Mouse (Mus musculus) lung, embryonic 15.5 days (tissue): Measurements from ENCODE around the gene Dnase1l3. TPM values are rescaled to one million over a fixed set of nuclear protein-coding genes. Genes with fewer than 3 reads are reported as not detected.

Source experiments
- ATAC-seq: fragments of 200-750 bp; cut with Nextera tagmentation; 2 replicates; pipeline ENCODE4 v1.8.0; 2017; ENCODE audit warnings: moderate number of reproducible peaks, borderline replicate concordance; ENCODE audit not compliant: low FRiP score, low TSS enrichment; ENCODE audit errors: extremely low read depth
- H3K27ac ChIP-seq: fragments of 300-500 bp; sonication (generic); 2 replicates; pipeline ENCODE4 v1.5.1; 2015; ENCODE audit warnings: moderate library complexity, mild to moderate bottlenecking, inconsistent platforms
- H3K27me3 ChIP-seq: fragments of 300-500 bp; sonication (generic); 2 replicates; pipeline ENCODE4 v1.6.1; 2015; ENCODE audit warnings: inconsistent platforms
- H3K36me3 ChIP-seq: fragments of 300-500 bp; sonication (generic); 2 replicates; pipeline ENCODE4 v1.6.1; 2015; ENCODE audit warnings: inconsistent platforms
- H3K4me1 ChIP-seq: fragments of 300-500 bp; sonication (generic); 2 replicates; pipeline ENCODE4 v1.6.1; 2015; ENCODE audit warnings: inconsistent platforms
- H3K4me2 ChIP-seq: fragments of 300-500 bp; sonication (generic); 2 replicates; pipeline ENCODE4 v1.6.1; 2015; ENCODE audit warnings: inconsistent platforms, mild to moderate bottlenecking, moderate library complexity
- H3K4me3 ChIP-seq: fragments of 300-500 bp; sonication (generic); 2 replicates; pipeline ENCODE4 v1.5.1; 2015; ENCODE audit warnings: mild to moderate bottlenecking, inconsistent platforms
- H3K9ac ChIP-seq: fragments of 300-500 bp; sonication (generic); 2 replicates; pipeline ENCODE4 v1.6.1; 2015; ENCODE audit warnings: inconsistent platforms
- H3K9me3 ChIP-seq: fragments of 300-500 bp; sonication (generic); 2 replicates; pipeline ENCODE4 v1.6.1; 2016; ENCODE audit warnings: inconsistent platforms
- whole genome bisulfite sequencing: fragments of 180-500 bp; shearing (Covaris S2); methylation state at CpG from one replicate; pipeline ENCODE4 v1.1.7; 2015; 5-methylcytosine and 5-hydroxymethylcytosine counted together
- polyA plus RNA-seq: library from polyadenylated mRNA; unstranded; fragments of >200 nt; fragmentation: Nextera tagmentation; extraction: Ambion mirVana; gene quantifications from 2 replicates; pipeline ENCODE4 v1.2.1, GENCODE M21; 2015

The Dnase1l3 gene
- polyA plus RNA-seq, 1 experiment from 2014 or later, result 0.31 TPM

- Histone ChIP-seq H3K4me3 (no peak overlapping the region), H3K4me2 (no peak overlapping the region), H3K9ac (no peak overlapping the region), H3K9me3 (no peaks in the 10 kb centered on the region), H3K4me1 (no peaks in the 10 kb centered on the region), H3K27ac (no peak overlapping the region), H3K36me3 (no peaks in the 10 kb centered on the region), H3K27me3 (no peaks in the 10 kb centered on the region)
- ATAC-seq, result no peak
- 50% methylated on average over 4 of the region's 4 CpGs for WGBS
Measured at GRCm38 (mm10) chr14:8030535-8030934, 36.2 kb upstream of the Dnase1l3 start.

GRCm38 (mm10) chr14:8029752-8030151, 35.4 kb upstream of the Dnase1l3 start:
- 62% methylated on average over 1 of the region's 1 CpGs for WGBS
- Histone ChIP-seq H3K4me3 (no peak overlapping the region), H3K9me3 (no peaks in the 10 kb centered on the region), H3K4me2 (no peak overlapping the region), H3K27me3 (no peaks in the 10 kb centered on the region), H3K36me3 (no peaks in the 10 kb centered on the region), H3K27ac (no peak overlapping the region), H3K9ac (no peak overlapping the region), H3K4me1 (no peaks in the 10 kb centered on the region)
- no peak for ATAC-seq

GRCm38 (mm10) chr14:8028086-8028485, 33.7 kb upstream of the Dnase1l3 start:
- no peaks in the 10 kb centered on the region for H3K27me3 ChIP-seq
- no peaks in the 10 kb centered on the region for H3K9me3 ChIP-seq
- no peak overlapping the region for H3K4me2 ChIP-seq
- no peaks in the 10 kb centered on the region for H3K4me1 ChIP-seq
- ATAC-seq, result no peak
- H3K4me3 ChIP-seq, result no peak overlapping the region
- no peak overlapping the region for H3K27ac ChIP-seq
- WGBS, result 82% methylated on average over 5 of the region's 5 CpGs
- H3K9ac ChIP-seq, result no peak overlapping the region
- H3K36me3 ChIP-seq, result no peaks in the 10 kb centered on the region

- 79% methylated on average over 10 of the region's 10 CpGs for WGBS
- no peak overlapping the region for H3K27ac ChIP-seq
- no peak overlapping the region for H3K4me3 ChIP-seq
- H3K9me3 ChIP-seq, result no peaks in the 10 kb centered on the region
- no peak overlapping the region for H3K4me2 ChIP-seq
- no peaks in the 10 kb centered on the region for H3K4me1 ChIP-seq
- no peaks in the 10 kb centered on the region for H3K36me3 ChIP-seq
- no peak overlapping the region for H3K9ac ChIP-seq
- H3K27me3 ChIP-seq, result no peaks in the 10 kb centered on the region
- no peak for ATAC-seq
Measured at GRCm38 (mm10) chr14:8026769-8027531, 32.6 kb upstream of the Dnase1l3 start.

- no peak overlapping the region for H3K9ac ChIP-seq
- no peak for ATAC-seq
- no peaks in the 10 kb centered on the region for H3K27me3 ChIP-seq
- 88% methylated on average over 10 of the region's 10 CpGs for WGBS
- H3K27ac ChIP-seq, result no peak overlapping the region
- H3K36me3 ChIP-seq, result no peaks in the 10 kb centered on the region
- no peaks in the 10 kb centered on the region for H3K4me1 ChIP-seq
- H3K9me3 ChIP-seq, result no peaks in the 10 kb centered on the region
- H3K4me2 ChIP-seq, result no peak overlapping the region
- no peak overlapping the region for H3K4me3 ChIP-seq
Measured at GRCm38 (mm10) chr14:8024936-8025335, 30.6 kb upstream of the Dnase1l3 start.

GRCm38 (mm10) chr14:8024469-8024868, 30.1 kb upstream of the Dnase1l3 start:
- H3K4me1 ChIP-seq, result no peaks in the 10 kb centered on the region
- no peak overlapping the region for H3K4me3 ChIP-seq
- no peaks in the 10 kb centered on the region for H3K9me3 ChIP-seq
- no peak overlapping the region for H3K9ac ChIP-seq
- no peak for ATAC-seq
- no peak overlapping the region for H3K4me2 ChIP-seq
- WGBS, result 49% methylated on average over 6 of the region's 6 CpGs
- no peaks in the 10 kb centered on the region for H3K27me3 ChIP-seq
- no peak overlapping the region for H3K27ac ChIP-seq
- H3K36me3 ChIP-seq, result no peaks in the 10 kb centered on the region

- Histone ChIP-seq H3K27ac (no peak overlapping the region), H3K9ac (no peak overlapping the region), H3K36me3 (no peaks in the 10 kb centered on the region), H3K27me3 (no peaks in the 10 kb centered on the region), H3K9me3 (no peaks in the 10 kb centered on the region), H3K4me1 (no peaks in the 10 kb centered on the region), H3K4me3 (no peak overlapping the region), H3K4me2 (no peak overlapping the region)
- no peak for ATAC-seq
- 80% methylated on average over 7 of the region's 7 CpGs for WGBS
Measured at GRCm38 (mm10) chr14:8020546-8020945, 26.2 kb upstream of the Dnase1l3 start.

GRCm38 (mm10) chr14:8020011-8020410, 25.6 kb upstream of the Dnase1l3 start:
- H3K4me1 ChIP-seq, result no peaks in the 10 kb centered on the region
- H3K27me3 ChIP-seq, result no peaks in the 10 kb centered on the region
- H3K36me3 ChIP-seq, result no peaks in the 10 kb centered on the region
- H3K9me3 ChIP-seq, result no peaks in the 10 kb centered on the region
- no peak for ATAC-seq
- no peak overlapping the region for H3K9ac ChIP-seq
- no peak overlapping the region for H3K27ac ChIP-seq
- 97% methylated on average over 1 of the region's 1 CpGs for WGBS
- no peak overlapping the region for H3K4me2 ChIP-seq
- no peak overlapping the region for H3K4me3 ChIP-seq

GRCm38 (mm10) chr14:8016951-8017350, 22.6 kb upstream of the Dnase1l3 start:
- no peaks in the 10 kb centered on the region for H3K4me1 ChIP-seq
- no peak overlapping the region for H3K27ac ChIP-seq
- no peak overlapping the region for H3K4me3 ChIP-seq
- WGBS, result 78% methylated on average over 1 of the region's 1 CpGs
- H3K27me3 ChIP-seq, result no peaks in the 10 kb centered on the region
- no peaks in the 10 kb centered on the region for H3K36me3 ChIP-seq
- H3K9me3 ChIP-seq, result no peaks in the 10 kb centered on the region
- no peak overlapping the region for H3K9ac ChIP-seq
- H3K4me2 ChIP-seq, result no peak overlapping the region
- ATAC-seq, result no peak

- Histone ChIP-seq H3K27me3 (no peaks in the 10 kb centered on the region), H3K9me3 (no peaks in the 10 kb centered on the region), H3K36me3 (no peaks in the 10 kb centered on the region), H3K27ac (no peak overlapping the region), H3K4me3 (no peak overlapping the region), H3K9ac (no peak overlapping the region), H3K4me1 (no peaks in the 10 kb centered on the region), H3K4me2 (no peak overlapping the region)
- no peak for ATAC-seq
- WGBS, result 74% methylated on average over 6 of the region's 6 CpGs
Measured at GRCm38 (mm10) chr14:8016276-8016675, 21.9 kb upstream of the Dnase1l3 start.

- Histone ChIP-seq H3K36me3 (no peaks in the 10 kb centered on the region), H3K27me3 (no peaks in the 10 kb centered on the region), H3K4me3 (no peak overlapping the region), H3K4me2 (no peak overlapping the region), H3K4me1 (no peaks in the 10 kb centered on the region), H3K9ac (no peak overlapping the region), H3K9me3 (no peaks in the 10 kb centered on the region), H3K27ac (no peak overlapping the region)
- WGBS, result 86% methylated on average over 6 of the region's 6 CpGs
- ATAC-seq, result no peak
Measured at GRCm38 (mm10) chr14:8015756-8016155, 21.4 kb upstream of the Dnase1l3 start.

GRCm38 (mm10) chr14:8011938-8012337, 17.6 kb upstream of the Dnase1l3 start:
- ATAC-seq, result no peak
- 66% methylated on average over 6 of the region's 6 CpGs for WGBS
- no peak overlapping the region for H3K9ac ChIP-seq
- H3K27me3 ChIP-seq, result no peaks in the 10 kb centered on the region
- H3K9me3 ChIP-seq, result no peaks in the 10 kb centered on the region
- no peaks in the 10 kb centered on the region for H3K4me1 ChIP-seq
- H3K36me3 ChIP-seq, result no peaks in the 10 kb centered on the region
- H3K27ac ChIP-seq, result no peak overlapping the region
- H3K4me3 ChIP-seq, result no peak overlapping the region
- no peak overlapping the region for H3K4me2 ChIP-seq

- WGBS, result 74% methylated on average over 2 of the region's 2 CpGs
- Histone ChIP-seq H3K36me3 (no peaks in the 10 kb centered on the region), H3K4me3 (no peak overlapping the region), H3K9ac (no peak overlapping the region), H3K27ac (no peak overlapping the region), H3K9me3 (no peaks in the 10 kb centered on the region), H3K4me1 (no peaks in the 10 kb centered on the region), H3K27me3 (no peaks in the 10 kb centered on the region), H3K4me2 (no peak overlapping the region)
- ATAC-seq, result no peak
Measured at GRCm38 (mm10) chr14:8011297-8011696, 16.9 kb upstream of the Dnase1l3 start.
